Mouse (Mus musculus) hindbrain, embryonic 13.5 days (tissue): ENCODE data around the gene Slc6a1. TPM values are rescaled to one million over a fixed set of nuclear protein-coding genes. Genes with fewer than 3 reads are reported as not detected.

ENCODE experiments used
- ATAC-seq: fragments of 200-750 bp; cut with Nextera tagmentation; 2 replicates; pipeline ENCODE4 v1.8.0; 2017; ENCODE audit warnings: moderate TSS enrichment; ENCODE audit not compliant: low FRiP score
- H3K27ac ChIP-seq: fragments of 300-500 bp; sonication (generic); 2 replicates; pipeline ENCODE4 v1.5.1; 2015; ENCODE audit warnings: inconsistent platforms, mild to moderate bottlenecking, moderate library complexity
- H3K27me3 ChIP-seq: fragments of 300-500 bp; sonication (generic); 2 replicates; pipeline ENCODE4 v1.6.1; 2015; ENCODE audit warnings: mild to moderate bottlenecking, inconsistent platforms
- H3K36me3 ChIP-seq: fragments of 300-500 bp; sonication (generic); 2 replicates; pipeline ENCODE4 v1.6.1; 2015; ENCODE audit warnings: mild to moderate bottlenecking, inconsistent platforms
- H3K4me1 ChIP-seq: fragments of 300-500 bp; sonication (generic); replicated peaks from 2 replicates; pipeline ENCODE4 v1.6.1; 2015; ENCODE audit warnings: inconsistent platforms
- H3K4me2 ChIP-seq: fragments of 300-500 bp; sonication (generic); 2 replicates; pipeline ENCODE4 v1.6.1; 2015; ENCODE audit warnings: inconsistent platforms, mild to moderate bottlenecking, moderate library complexity
- H3K4me3 ChIP-seq: fragments of 300-500 bp; sonication (generic); 2 replicates; pipeline ENCODE4 v1.5.1; 2015; ENCODE audit warnings: mild to moderate bottlenecking, inconsistent platforms
- H3K9ac ChIP-seq: fragments of 300-500 bp; sonication (generic); 2 replicates; pipeline ENCODE4 v1.6.1; 2015; ENCODE audit warnings: mild to moderate bottlenecking, inconsistent platforms
- H3K9me3 ChIP-seq: fragments of 300-500 bp; sonication (generic); 2 replicates; pipeline ENCODE4 v1.6.1; 2016; ENCODE audit warnings: inconsistent platforms
- WGBS: fragments of 180-500 bp; shearing (Covaris S2); methylation state at CpG from one replicate; pipeline ENCODE4 v1.1.7; 2015; 5-methylcytosine and 5-hydroxymethylcytosine counted together
- polyA plus RNA-seq: library from polyadenylated mRNA; unstranded; fragments of >200 nt; fragmentation: Nextera tagmentation; extraction: Ambion mirVana; gene quantifications from 2 replicates; pipeline ENCODE4 v1.2.1, GENCODE M21; 2015

The Slc6a1 gene
- polyA plus RNA-seq, 1 experiment from 2014 or later: 78.0 TPM

GRCm38 (mm10) chr6:114366191-114366590 lies 83.8 kb downstream of the Slc6a1 start:
- H3K27me3 ChIP-seq: peaks cover 3% of the 10 kb centered on the region; the same call in 1 of the 2 replicates
- no peaks in the 10 kb centered on the region for H3K4me1 ChIP-seq
- no peaks in the 10 kb centered on the region for H3K36me3 ChIP-seq
- no peaks in the 10 kb centered on the region for H3K9me3 ChIP-seq
- ATAC-seq: no peak
- H3K4me3 ChIP-seq: no peak overlapping the region
- 66% methylated on average over 5 of the region's 5 CpGs for WGBS
- no peak overlapping the region for H3K27ac ChIP-seq
- no peak overlapping the region for H3K9ac ChIP-seq
- H3K4me2 ChIP-seq: no peak overlapping the region

Other genes starting within 250 kb of the Slc6a1 start
- gene Atp2b2, start 240.0 kb upstream of the Slc6a1 start, polyA plus RNA-seq: 23.6 and 24.6 TPM in 2 replicates
- 19.9 and 22.0 TPM in 2 replicates for gene Slc6a11, start 151.4 kb upstream of the Slc6a1 start, polyA plus RNA-seq
- 0.47 and 0.73 TPM in 2 replicates for gene Hrh1, start 115.3 kb downstream of the Slc6a1 start, polyA plus RNA-seq